Mouse (Mus musculus): Measurements from ENCODE around the gene Hist1h4k.
"Not testable (repeated sequence)": the region's sequence is repeated elsewhere in the genome, so short reads cannot be mapped to it uniquely, and the experiment has no call there.

Gene Hist1h4k

DNA sequence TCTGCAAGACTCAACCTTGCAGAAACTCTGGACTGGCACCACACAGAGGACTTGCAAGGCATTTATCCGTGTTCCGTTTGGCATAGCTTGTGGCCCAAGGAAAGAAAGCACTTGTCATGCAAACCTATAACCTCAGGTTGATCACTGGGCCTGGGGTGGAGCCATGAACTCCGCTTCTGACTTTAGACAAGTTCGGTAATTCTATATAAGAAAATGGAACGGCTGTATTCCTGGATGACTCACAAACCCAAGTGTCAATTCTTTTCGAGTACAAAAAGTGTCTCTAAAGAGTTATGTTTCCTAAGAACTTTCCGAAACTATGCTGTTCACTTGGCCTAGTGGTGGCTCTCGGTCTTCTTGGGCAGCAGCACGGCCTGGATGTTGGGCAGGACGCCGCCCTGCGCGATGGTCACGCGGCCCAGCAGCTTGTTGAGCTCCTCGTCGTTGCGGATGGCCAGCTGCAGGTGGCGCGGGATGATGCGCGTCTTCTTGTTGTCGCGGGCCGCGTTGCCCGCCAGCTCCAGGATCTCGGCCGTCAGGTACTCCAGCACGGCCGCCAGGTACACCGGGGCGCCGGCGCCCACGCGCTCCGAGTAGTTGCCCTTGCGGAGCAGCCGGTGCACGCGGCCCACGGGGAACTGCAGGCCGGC, 29.1 kb downstream of the Hist1h4k start:
- not testable (repeated sequence) for DNase-seq (ENCODE audit: low spot score in 2 of 2)

GRCm38 (mm10) chr13:21718381-21719080, 31.8 kb downstream of the Hist1h4k start:
- DNase-seq (ENCODE audit: low spot score in 2 of 2): no peak

GRCm38 (mm10) chr13:21717397-21718357, 32.6 kb downstream of the Hist1h4k start, which contains the start of gene Hist1h3h:
Gene Hist1h3h, plus strand, starts transcription at chr13:21717659.
- peak; percentile 40 to 81 for DNase-seq (ENCODE audit: low spot score in 2 of 2)

GRCm38 (mm10) chr13:21716540-21717391, 33.5 kb downstream of the Hist1h4k start:
- not testable (repeated sequence) for DNase-seq (ENCODE audit: low spot score in 2 of 2)

GRCm38 (mm10) chr13:21715864-21716539, 34.3 kb downstream of the Hist1h4k start, which contains the start of the genes Hist1h2bl and Hist1h2ai:
Gene Hist1h2bl, minus strand, starts transcription at chr13:21716143.
Gene Hist1h2ai, plus strand, starts transcription at chr13:21716422.
- DNase-seq (ENCODE audit: low spot score in 2 of 2): peak in 1 of 2 experiments; percentile 74

- no peak for DNase-seq (ENCODE audit: low spot score in 2 of 2)
Measured at GRCm38 (mm10) chr13:21715131-21715863, 35.0 kb downstream of the Hist1h4k start.

- peak; percentile 47 to 61 for DNase-seq (ENCODE audit: low spot score in 2 of 2)
Measured at GRCm38 (mm10) chr13:21714725-21715124, 35.6 kb downstream of the Hist1h4k start.

DNA sequence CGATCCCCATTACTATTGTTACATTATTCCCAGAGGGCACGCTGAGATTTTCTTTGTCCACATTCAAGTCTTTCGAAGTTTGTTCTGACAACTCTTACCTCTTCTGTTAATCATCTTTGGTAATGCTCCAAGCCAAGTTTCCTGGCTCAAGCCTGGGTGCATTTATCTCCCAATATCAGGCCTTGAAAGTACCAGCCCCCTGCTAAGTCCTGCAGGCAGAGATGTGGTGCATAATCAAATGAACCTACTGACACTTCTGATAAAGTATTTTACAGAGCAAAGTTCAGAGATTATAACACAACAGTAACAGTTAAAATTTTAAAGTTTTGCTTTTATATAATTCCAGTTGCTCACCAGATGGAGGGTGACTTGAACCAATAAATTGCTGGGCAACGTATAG, 38.6 kb downstream of the Hist1h4k start:
- DNase-seq (ENCODE audit: low spot score in 2 of 2): no peak

GRCm38 (mm10) chr13:21710821-21711525, 39.3 kb downstream of the Hist1h4k start:
- DNase-seq (ENCODE audit: low spot score in 2 of 2): peak in 1 of 2 experiments; percentile 82

GRCm38 (mm10) chr13:21710031-21710711, 40.1 kb downstream of the Hist1h4k start:
- peak; percentile 76 to 89 for DNase-seq (ENCODE audit: low spot score in 2 of 2)

- DNase-seq (ENCODE audit: low spot score in 2 of 2): no peak
Measured at GRCm38 (mm10) chr13:21706669-21707068, 43.6 kb downstream of the Hist1h4k start.

All from cerebellum, postnatal 4 days (tissue).